In genomic region chr1:118948407-118948806, GRCm38 (mm10) we compare ENCODE assay signal across 15 mouse cellular contexts.
"Had no signal": no experiment of that assay in that cellular context is flagged by ENCODE, and none has a peak within 500 bp of the region (broad histone marks: within the 10 kb centered on the region; RNA-seq: fewer than 3 reads in every experiment).

No protein-coding gene starts in this region.

- H3K4me1 ChIP-seq: midbrain, embryonic 10.5 days; midbrain, embryonic 12.5 days had no signal

- ATAC-seq: midbrain, embryonic 16.5 days had no signal

- H3K27me3 ChIP-seq: midbrain, embryonic 12.5 days; neural tube, embryonic 13.5 days had no signal

- H3K36me3 ChIP-seq: neural tube, embryonic 13.5 days had no signal

- H3K9me3 ChIP-seq: midbrain, embryonic 10.5 days; midbrain, embryonic 12.5 days had no signal

- H3K4me3 ChIP-seq: midbrain, embryonic 10.5 days; midbrain, embryonic 12.5 days; myocyte; neural tube, embryonic 13.5 days had no signal

- H3K27ac ChIP-seq: midbrain, embryonic 10.5 days; midbrain, embryonic 12.5 days; neural tube, embryonic 13.5 days had no signal

- H3K4me2 ChIP-seq: lung, embryonic 14.5 days; midbrain, embryonic 12.5 days; neural tube, embryonic 13.5 days had no signal

- DNase-seq: lung, adult 18-20 months; lung, embryonic 14.5 days; lung, postnatal 10 days; lung, postnatal 4 days; midbrain, embryonic 14.5 days; right cerebral cortex, postnatal 14 days; spleen, adult 18-20 months; thymus, adult 18-20 months; thymus, postnatal 14 days; thymus, postnatal 36 days had no signal

- H3K9ac ChIP-seq: lung, embryonic 14.5 days; midbrain, embryonic 12.5 days; neural tube, embryonic 13.5 days had no signal
